Mouse (Mus musculus): ENCODE measurements around the gene Rnf225.
A peak's percentile ranks its signal among the peaks of the same experiment; 100 is the strongest.

DNA sequence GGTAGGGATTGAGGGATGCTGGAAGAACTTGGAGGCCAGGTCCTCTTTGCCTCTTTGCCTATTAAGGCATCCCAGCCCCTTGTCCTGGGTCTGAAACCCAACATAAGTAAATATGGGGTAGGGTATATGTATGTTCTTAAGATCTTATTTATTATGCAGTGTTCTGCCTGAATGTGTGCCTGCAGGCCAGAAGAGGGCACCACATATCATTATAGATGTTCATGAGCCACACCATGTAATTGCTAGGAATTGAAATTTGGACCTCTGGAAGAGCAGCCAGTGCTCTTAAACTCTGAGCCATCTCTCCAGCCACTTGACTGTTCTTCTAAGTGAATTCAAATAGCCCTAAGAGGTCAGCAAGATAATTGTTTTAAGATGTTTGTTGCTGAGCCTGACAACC is 13.7 kb upstream of the Rnf225 start:
- TF ChIP-seq CTCF (IDR thresholded peaks at IDR 0.05; ENCODE audit: borderline replicate concordance, extremely low read depth, insufficient read depth, insufficient read length) (peak; percentile 41; the same call in 1 of the 2 replicates), POLR2A (IDR thresholded peaks at IDR 0.05; ENCODE audit: borderline replicate concordance, extremely low read depth, insufficient read depth, insufficient read length, poor library complexity, severe bottlenecking) (no peak)
